Mouse (Mus musculus) erythroid progenitor cell, adult 5-6 weeks (primary cell): Measurements from ENCODE around the gene Rcan3. TPM values are rescaled to one million over a fixed set of nuclear protein-coding genes. Genes with fewer than 3 reads are reported as not detected.

Source experiments
- ATAC-seq: replicated peaks from 2 replicates; pipeline ENCODE4 v1.8.0; 2016; ENCODE audit warnings: moderate number of reproducible peaks, mild to moderate bottlenecking, moderate TSS enrichment, inconsistent platforms; ENCODE audit not compliant: poor library complexity, low FRiP score, severe bottlenecking
- total RNA-seq, 2 experiments: library from RNA; stranded (forward) in 1 of 2; stranded (reverse) in 1 of 2; fragments of 150-400 nt in 1 of 2; fragments of 186-747, 209-891 nt in 1 of 2; gene quantifications; 2 replicates each; pipeline versions ENCODE4 v1.2.3 to v1.2.4; 2015 to 2017; ENCODE audit warnings: low replicate concordance in 2 of 2

Gene Rcan3
- total RNA-seq, 2 experiments from 2014 or later = 8.0 to 8.5 TPM

- ATAC-seq = no peak
These were observed 70.8 kb downstream of the Rcan3 start for GRCm38 (mm10) chr4:135362828-135363227.

Other genes with a start within 250 kb of the Rcan3 start
- gene Clic4, start 161.0 kb downstream of the Rcan3 start, total RNA-seq (2015; ENCODE audit: low replicate concordance) = 121 and 125 TPM in 2 replicates
- gene Clic4, start 161.0 kb downstream of the Rcan3 start, total RNA-seq (2017; ENCODE audit: low replicate concordance) = 139 and 144 TPM in 2 replicates
- gene Srrm1, start 80.5 kb downstream of the Rcan3 start, total RNA-seq (2015; ENCODE audit: low replicate concordance) = 418 and 448 TPM in 2 replicates
- gene Srrm1, start 80.5 kb downstream of the Rcan3 start, total RNA-seq (2017; ENCODE audit: low replicate concordance) = 382 and 462 TPM in 2 replicates
- not detected in 2 replicates for gene Ncmap, start 35.6 kb downstream of the Rcan3 start, total RNA-seq (2015; ENCODE audit: low replicate concordance)
- gene Ncmap, start 35.6 kb downstream of the Rcan3 start, total RNA-seq (2017; ENCODE audit: low replicate concordance) = not detected in 2 replicates
- not detected in 2 replicates for gene Stpg1, start 60.9 kb upstream of the Rcan3 start, total RNA-seq (2015; ENCODE audit: low replicate concordance)
- not detected in 2 replicates for gene Stpg1, start 60.9 kb upstream of the Rcan3 start, total RNA-seq (2017; ENCODE audit: low replicate concordance)
- gene Nipal3, start 61.2 kb upstream of the Rcan3 start, total RNA-seq (2015; ENCODE audit: low replicate concordance) = 7.1 and 7.9 TPM in 2 replicates
- gene Nipal3, start 61.2 kb upstream of the Rcan3 start, total RNA-seq (2017; ENCODE audit: low replicate concordance) = 8.5 and 17.2 TPM in 2 replicates
- gene Grhl3, start 139.8 kb upstream of the Rcan3 start, total RNA-seq (2015; ENCODE audit: low replicate concordance) = not detected in 2 replicates
- not detected in 2 replicates for gene Grhl3, start 139.8 kb upstream of the Rcan3 start, total RNA-seq (2017; ENCODE audit: low replicate concordance)